Mouse (Mus musculus): ENCODE results near the gene Nacad. TPM values are rescaled to one million over a fixed set of nuclear protein-coding genes. Genes with fewer than 3 reads are reported as not detected.
A peak's percentile ranks its signal among the peaks of the same experiment; 100 is the strongest.

Gene Nacad
- total and polyA plus RNA-seq, 3 experiments = 0.13 to 0.34 TPM; not detected in 1

DNA sequence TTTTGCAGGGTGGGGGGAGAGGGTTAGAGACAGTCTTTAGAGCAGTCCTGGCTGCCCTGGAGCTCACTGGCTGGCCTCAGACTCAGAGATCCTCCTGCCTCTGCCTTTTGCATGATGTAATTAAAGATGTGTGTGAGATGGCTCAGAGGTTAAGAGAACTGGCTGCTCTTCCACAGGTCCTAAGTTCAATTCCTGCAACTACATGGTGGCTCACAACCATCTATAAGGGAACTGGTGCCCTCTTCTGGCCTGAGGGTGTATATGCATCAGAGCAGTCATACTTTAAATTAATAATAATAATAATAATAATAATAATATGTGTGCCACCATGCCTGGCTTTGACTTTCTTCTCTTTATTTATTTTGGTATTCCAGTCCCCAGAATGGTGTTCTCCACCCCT, 23.8 kb upstream of the Nacad start:
- no peaks in the 10 kb centered on the region for H3K27me3 ChIP-seq (replicated peaks)
- no peak overlapping the region for H3K27ac ChIP-seq (ENCODE audit: insufficient read depth, low read depth)
- no peak overlapping the region for H3K4me3 ChIP-seq (replicated peaks in 1 of 3; ENCODE audit: low read depth in 2 of 3, low read length in 2 of 3, poor library complexity in 1 of 3)
- dilution Hi-C loops (cut with MboI; ENCODE audit: extremely low pct_ligation_motif_present, extremely low pct_unique_long_range_greater_than_20kb, low sequenced_read_pairs) (no loop called here), in situ Hi-C loops (cut with MboI; ENCODE audit: low pct_ligation_motif_present, low pct_unique_long_range_greater_than_20kb, low sequenced_read_pairs) (no loop called here)
- no peak overlapping the region for H3K9ac ChIP-seq (ENCODE audit: insufficient read depth, low read depth)
- TF ChIP-seq SMC3 (IDR thresholded peaks at IDR 0.05; ENCODE audit: low read depth, low read length) = peak; percentile 26; the same call in 1 of the 2 replicates
- peak; percentile 8 to 64; a peak in 2 of 4 replicates for TF ChIP-seq CTCF (conservative IDR thresholded peaks at IDR 0.05 in 1 of 2, IDR thresholded peaks at IDR 0.05 in 1 of 2; ENCODE audit: low read depth in 2 of 2, low read length in 2 of 2)
- TF ChIP-seq RAD21 (IDR thresholded peaks at IDR 0.05; ENCODE audit: low read depth, low read length) = peak; percentile 56
- TF ChIP-seq MYC (IDR thresholded peaks at IDR 0.05; ENCODE audit: low read depth, low read length) = 0 out of 2 replicates have a peak, but pooled peaks have one; percentile 27
- no peak for TF ChIP-seq JUND (conservative IDR thresholded peaks at IDR 0.05; ENCODE audit: low read depth, low read length)
- no peak for TF ChIP-seq POLR2A (IDR thresholded peaks at IDR 0.05; ENCODE audit: low read depth, low read length)
- peaks cover 7% of the 10 kb centered on the region for H3K9me3 ChIP-seq (replicated peaks; ENCODE audit: low read length)
- peaks cover 9 to 22% of the 10 kb centered on the region in 2 experiments for H3K4me1 ChIP-seq (ENCODE audit: control insufficient read depth in 1 of 2, insufficient read depth in 2 of 2)
- H3K79me2 ChIP-seq (replicated peaks; ENCODE audit: control insufficient read depth, extremely low read depth, insufficient read depth, poor library complexity, severe bottlenecking) = peaks cover 17% of the 10 kb centered on the region
- H3K4me2 ChIP-seq (ENCODE audit: insufficient read depth, low read depth, poor library complexity, severe bottlenecking) = no peak overlapping the region
- peaks cover 0 to 3% of the 10 kb centered on the region in 2 experiments for H3K36me3 ChIP-seq (replicated peaks in 1 of 2; ENCODE audit: control insufficient read depth in 1 of 2, insufficient read depth in 1 of 2, low read length in 1 of 2)
- DNase-seq (ENCODE audit: extremely low read depth) = peak; percentile 69

DNA sequence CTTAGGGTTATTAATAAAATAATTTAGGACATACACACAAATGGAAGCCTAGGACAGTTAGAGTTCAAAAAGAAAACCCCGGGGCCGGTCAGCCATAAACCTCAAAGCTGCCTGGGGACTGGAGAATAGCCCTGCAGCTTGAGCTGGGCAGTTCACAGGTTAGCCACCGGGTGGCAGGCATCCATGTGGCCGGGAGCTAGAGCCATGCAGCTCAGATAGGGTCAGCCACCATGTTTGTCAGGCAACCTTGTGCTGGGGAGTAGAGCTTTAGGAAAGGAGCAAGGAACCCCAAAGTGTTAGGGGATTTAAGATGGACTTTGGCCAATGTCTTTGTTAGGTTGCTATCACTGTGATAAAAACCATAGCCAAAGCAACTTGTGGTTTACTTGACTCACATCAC, 22.7 kb upstream of the Nacad start:
- Histone ChIP-seq H3K9me3 (replicated peaks; ENCODE audit: low read length) (peaks cover 7% of the 10 kb centered on the region), H3K4me1 (ENCODE audit: control insufficient read depth in 1 of 2, insufficient read depth in 2 of 2) (peaks cover 11 to 24% of the 10 kb centered on the region in 2 experiments), H3K4me2 (ENCODE audit: insufficient read depth, low read depth, poor library complexity, severe bottlenecking) (no peak overlapping the region), H3K27me3 (replicated peaks) (no peaks in the 10 kb centered on the region), H3K27ac (ENCODE audit: insufficient read depth, low read depth) (no peak overlapping the region), H3K36me3 (replicated peaks in 1 of 2; ENCODE audit: control insufficient read depth in 1 of 2, insufficient read depth in 1 of 2, low read length in 1 of 2) (peaks cover 5 to 14% of the 10 kb centered on the region in 2 experiments), H3K79me2 (replicated peaks; ENCODE audit: control insufficient read depth, extremely low read depth, insufficient read depth, poor library complexity, severe bottlenecking) (peaks cover 28% of the 10 kb centered on the region), H3K9ac (ENCODE audit: insufficient read depth, low read depth) (no peak overlapping the region), H3K4me3 (replicated peaks in 1 of 3; ENCODE audit: low read depth in 2 of 3, low read length in 2 of 3, poor library complexity in 1 of 3) (no peak overlapping the region)
- peak; percentile 86 for DNase-seq (ENCODE audit: extremely low read depth)
- in situ Hi-C loops (cut with MboI; ENCODE audit: low pct_ligation_motif_present, low pct_unique_long_range_greater_than_20kb, low sequenced_read_pairs) = no loop called here
- dilution Hi-C loops (cut with MboI; ENCODE audit: extremely low pct_ligation_motif_present, extremely low pct_unique_long_range_greater_than_20kb, low sequenced_read_pairs) = no loop called here
- TF ChIP-seq ELF1 (IDR thresholded peaks at IDR 0.05; ENCODE audit: low read depth, low read length) (no peak), USF2 (conservative IDR thresholded peaks at IDR 0.05; ENCODE audit: low read depth, low read length) (no peak), CHD2 (IDR thresholded peaks at IDR 0.05; ENCODE audit: low read length) (no peak), RAD21 (IDR thresholded peaks at IDR 0.05; ENCODE audit: low read depth, low read length) (peak; percentile 33), MYC (IDR thresholded peaks at IDR 0.05; ENCODE audit: low read depth, low read length) (peak; percentile 94), MAFK (IDR thresholded peaks at IDR 0.05; ENCODE audit: insufficient replicate concordance, low read length) (no peak), CHD1 (IDR thresholded peaks at IDR 0.05; ENCODE audit: low read depth, low read length) (no peak), EP300 (IDR thresholded peaks at IDR 0.05; ENCODE audit: low read length) (no peak), RCOR1 (conservative IDR thresholded peaks at IDR 0.05; ENCODE audit: low read depth, low read length) (no peak), GABPA (IDR thresholded peaks at IDR 0.05; ENCODE audit: insufficient replicate concordance, low read depth, low read length) (no peak), MAZ (IDR thresholded peaks at IDR 0.05; ENCODE audit: low read depth, low read length) (no peak), E2F4 (IDR thresholded peaks at IDR 0.05; ENCODE audit: insufficient replicate concordance, low read depth, low read length) (no peak), BHLHE40 (IDR thresholded peaks at IDR 0.05; ENCODE audit: low read depth, low read length) (no peak), NELFE (IDR thresholded peaks at IDR 0.05; ENCODE audit: low read depth, low read length) (no peak), ZKSCAN1 (IDR thresholded peaks at IDR 0.05; ENCODE audit: borderline replicate concordance, low read depth, low read length) (no peak), JUND (conservative IDR thresholded peaks at IDR 0.05; ENCODE audit: low read depth, low read length) (no peak), SIN3A (IDR thresholded peaks at IDR 0.05; ENCODE audit: low read length) (no peak), IRF4 (IDR thresholded peaks at IDR 0.05; ENCODE audit: low read depth, low read length) (no peak), ZNF384 (IDR thresholded peaks at IDR 0.05; ENCODE audit: low read depth, low read length) (no peak), KAT2A (IDR thresholded peaks at IDR 0.05; ENCODE audit: insufficient replicate concordance, low read length) (no peak), ZMIZ1 (IDR thresholded peaks at IDR 0.05; ENCODE audit: low read depth, low read length) (no peak), TCF12 (IDR thresholded peaks at IDR 0.05; ENCODE audit: low read depth, low read length) (no peak), MXI1 (IDR thresholded peaks at IDR 0.05; ENCODE audit: low read depth, low read length) (no peak), UBTF (IDR thresholded peaks at IDR 0.05; ENCODE audit: low read depth, low read length) (no peak), JUN (IDR thresholded peaks at IDR 0.05; ENCODE audit: insufficient read depth, low read depth, low read length) (no peak), TBP (conservative IDR thresholded peaks at IDR 0.05; ENCODE audit: low read depth, low read length) (no peak), MEF2A (IDR thresholded peaks at IDR 0.05; ENCODE audit: borderline replicate concordance, low read depth, low read length) (no peak), HCFC1 (IDR thresholded peaks at IDR 0.05; ENCODE audit: low read depth, low read length) (peak; percentile 14; the same call in 1 of the 2 replicates), POLR2AphosphoS2 (IDR thresholded peaks at IDR 0.05; ENCODE audit: low read depth, low read length) (peak; percentile 59; the same call in 1 of the 2 replicates), ZC3H11A (IDR thresholded peaks at IDR 0.05; ENCODE audit: low read depth, low read length) (no peak), MAX (IDR thresholded peaks at IDR 0.05; ENCODE audit: low read length) (peak; percentile 84)
